Mouse (Mus musculus) E14TG2a.4 (cell line): ENCODE data around the gene Napepld.
"Not testable (repeated sequence)": the region's sequence is repeated elsewhere in the genome, so short reads cannot be mapped to it uniquely, and the experiment has no call there.

Source experiments
- H3K27me3 ChIP-seq: 2 replicates; pipeline ENCODE4 v1.6.1; 2014; ENCODE audit warnings: low read length, control low read depth; ENCODE audit not compliant: insufficient read depth
- H3K36me3 ChIP-seq: 2 replicates; pipeline ENCODE4 v1.6.1; 2014; ENCODE audit warnings: low read length, control low read depth; ENCODE audit not compliant: insufficient read depth
- H3K4me1 ChIP-seq: replicated peaks from 2 replicates; pipeline ENCODE4 v1.6.1; 2014; ENCODE audit warnings: low read depth, low read length, control low read depth
- H3K4me3 ChIP-seq: replicated peaks from 2 replicates; pipeline ENCODE4 v1.5.1; 2014; ENCODE audit warnings: mild to moderate bottlenecking, low read length
- H3K9me3 ChIP-seq: 2 replicates; pipeline ENCODE4 v1.6.1; 2014; ENCODE audit warnings: low read length, control low read depth
- CTCF ChIP-seq: conservative IDR thresholded peaks from 2 replicates; pipeline ENCODE4 v1.5.1; 2014; ENCODE audit warnings: low read length
- NANOG ChIP-seq: IDR thresholded peaks from 2 replicates; pipeline ENCODE4 v1.6.1; 2014; ENCODE audit warnings: borderline replicate concordance, low read length, mixed read lengths
- POU5F1 ChIP-seq: IDR thresholded peaks from 2 replicates; pipeline ENCODE4 v1.6.1; 2014; ENCODE audit warnings: low read length, borderline replicate concordance

The Napepld gene

DNA sequence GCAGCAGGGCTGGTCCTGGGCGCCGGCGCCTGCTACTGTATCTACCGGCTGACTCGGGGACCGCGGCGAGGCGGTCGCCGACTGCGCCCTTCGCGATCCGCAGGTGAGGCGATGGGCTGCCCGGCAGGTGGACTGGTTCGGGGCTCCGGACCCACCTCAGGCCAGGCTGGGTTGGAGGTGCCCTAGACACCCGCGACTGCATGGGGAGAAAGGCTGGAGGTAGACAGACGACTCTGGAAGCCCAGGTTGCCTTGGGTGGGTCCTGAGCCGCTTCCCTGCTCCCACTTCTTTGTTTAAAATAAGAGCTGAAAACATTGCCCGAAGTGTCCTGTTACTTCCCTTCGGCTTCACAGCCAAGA, 55.1 kb downstream of the Napepld start:
- Histone ChIP-seq H3K9me3 (no peaks in the 10 kb centered on the region), H3K36me3 (peaks cover 38% of the 10 kb centered on the region), H3K4me1 (peaks cover 40% of the 10 kb centered on the region), H3K27me3 (peaks cover 9% of the 10 kb centered on the region), H3K4me3 (peak overlapping the region; percentile 95)
- TF ChIP-seq CTCF (no peak), NANOG (no peak), POU5F1 (no peak)

DNA sequence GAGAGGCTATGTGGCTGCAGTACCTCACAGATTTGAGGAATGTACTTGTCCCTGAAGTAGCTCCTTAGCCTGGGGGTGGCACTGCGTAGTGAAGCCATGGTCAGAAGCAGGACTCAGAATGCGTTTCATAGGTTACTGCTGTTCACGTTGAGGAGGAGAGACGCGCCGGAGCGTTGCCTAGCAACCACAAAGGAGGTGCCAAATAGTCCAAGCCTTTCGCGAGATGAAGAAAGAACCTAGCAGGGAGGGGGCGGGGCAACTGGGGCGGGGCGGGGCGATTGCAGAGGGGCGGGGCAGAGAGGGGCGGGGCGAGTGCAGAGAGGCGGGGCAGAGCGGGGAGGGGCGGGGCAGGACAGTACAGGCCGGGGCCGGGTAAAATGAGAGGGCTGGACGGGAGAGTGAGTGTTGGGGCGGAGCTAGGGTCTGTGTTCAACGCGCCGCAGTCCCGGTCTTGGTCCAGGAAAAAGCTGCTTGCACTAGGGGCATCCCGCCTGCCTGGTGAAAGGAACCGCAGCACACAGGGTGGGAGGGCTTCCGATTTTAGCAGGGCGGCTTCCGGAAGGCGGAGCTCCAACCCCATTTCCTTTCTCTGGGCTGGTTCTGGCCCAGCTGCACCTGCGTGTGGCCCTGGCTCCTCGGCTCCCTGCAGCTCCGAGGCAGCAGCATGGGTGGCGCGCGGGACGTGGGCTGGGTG, 55.6 kb downstream of the Napepld start, which contains the start of the genes Fbxl13 and Armc10:
TSS of gene Fbxl13 (minus strand) at position 196 of the 694 bp plus-strand sequence.
TSS of gene Armc10 (plus strand) at position 375 of the 694 bp plus-strand sequence.
- no peak for TF ChIP-seq NANOG
- Histone ChIP-seq H3K4me1 (peaks cover 34% of the 10 kb centered on the region), H3K4me3 (peak within 1 kb of the TSS; percentile 95), H3K36me3 (peaks cover 32% of the 10 kb centered on the region), H3K9me3 (no peaks in the 10 kb centered on the region), H3K27me3 (peaks cover 9% of the 10 kb centered on the region)

DNA sequence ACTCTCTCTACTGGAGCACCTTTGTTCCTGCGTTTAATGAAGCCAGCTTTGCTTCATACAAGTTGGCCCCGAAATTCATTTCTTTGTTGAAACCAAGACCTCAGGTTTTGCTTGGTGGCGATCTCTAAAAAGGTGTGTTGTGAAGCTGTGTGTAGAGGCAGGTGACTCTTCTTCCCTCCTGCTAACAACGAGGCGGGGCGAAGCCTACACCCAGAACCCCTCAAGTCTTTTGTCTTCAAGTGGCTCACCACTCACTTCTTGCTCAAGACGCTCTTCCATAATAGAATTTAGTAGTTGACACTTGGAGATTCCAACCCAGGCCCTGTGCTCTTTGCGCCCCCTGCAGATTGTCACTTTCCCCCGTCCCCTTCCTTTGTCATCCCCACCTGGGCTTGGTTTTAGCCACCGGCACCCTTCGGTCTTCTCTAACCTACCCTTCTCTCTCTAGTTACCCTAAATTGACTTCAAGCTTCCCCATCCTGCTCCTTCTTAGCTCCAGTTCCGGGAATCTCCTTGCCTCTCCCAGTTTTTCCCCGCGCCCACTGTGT, 56.2 kb downstream of the Napepld start:
- Histone ChIP-seq H3K9me3 (no peaks in the 10 kb centered on the region), H3K4me1 (peaks cover 31% of the 10 kb centered on the region), H3K36me3 (peaks cover 26% of the 10 kb centered on the region), H3K4me3 (peak overlapping the region; percentile 82), H3K27me3 (peaks cover 9% of the 10 kb centered on the region)
- TF ChIP-seq NANOG (no peak), POU5F1 (no peak), CTCF (no peak; the same call in 1 of the 2 replicates)

DNA sequence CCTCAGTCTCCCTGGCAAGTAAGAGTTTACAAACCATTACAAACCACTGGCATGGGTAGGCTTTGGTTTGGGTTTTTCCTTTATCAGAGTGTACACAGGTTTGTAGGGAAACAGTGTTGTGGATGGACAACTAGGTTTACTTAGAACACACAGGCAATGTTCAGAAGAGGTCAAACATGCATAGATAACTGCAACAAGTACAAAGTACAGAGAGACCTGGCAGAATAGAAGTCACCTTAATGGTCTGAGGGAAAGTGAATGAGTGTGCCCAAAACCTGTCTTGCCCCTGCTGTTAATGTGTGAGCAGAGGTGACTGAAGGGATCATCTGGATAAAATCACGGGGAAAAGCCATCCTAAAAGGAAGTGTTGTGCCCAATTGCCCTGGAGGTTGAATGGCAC, 57.6 kb downstream of the Napepld start:
- TF ChIP-seq POU5F1 (no peak), CTCF (no peak), NANOG (no peak)
- peaks cover 9% of the 10 kb centered on the region for H3K27me3 ChIP-seq
- peaks cover 2% of the 10 kb centered on the region for H3K9me3 ChIP-seq
- peaks cover 12% of the 10 kb centered on the region for H3K36me3 ChIP-seq
- H3K4me1 ChIP-seq, result peaks cover 26% of the 10 kb centered on the region
- no peak overlapping the region for H3K4me3 ChIP-seq

DNA sequence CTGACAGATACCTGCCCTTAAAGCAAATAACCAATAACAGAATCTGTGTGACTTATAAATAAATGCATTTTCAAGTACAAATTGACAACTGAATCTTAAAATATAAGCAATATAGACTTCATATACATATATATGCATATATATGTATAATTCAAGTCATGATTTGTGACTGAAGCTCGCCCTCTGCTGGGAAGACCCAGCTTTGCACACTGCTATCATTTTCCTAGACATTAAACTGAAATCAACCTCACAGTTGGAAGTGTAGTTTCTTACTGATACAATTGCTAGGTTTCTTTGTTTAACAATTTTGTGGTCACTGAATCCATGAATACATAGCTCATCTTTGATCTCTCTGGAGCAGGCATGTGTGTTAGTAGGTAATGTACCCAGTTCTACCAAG, 60.2 kb downstream of the Napepld start:
- Histone ChIP-seq H3K27me3 (peaks cover 9% of the 10 kb centered on the region), H3K9me3 (peaks cover 27% of the 10 kb centered on the region), H3K36me3 (no peaks in the 10 kb centered on the region), H3K4me3 (no peak overlapping the region), H3K4me1 (peaks cover 14% of the 10 kb centered on the region)
- TF ChIP-seq CTCF (peak; percentile 65), POU5F1 (no peak), NANOG (no peak)

DNA sequence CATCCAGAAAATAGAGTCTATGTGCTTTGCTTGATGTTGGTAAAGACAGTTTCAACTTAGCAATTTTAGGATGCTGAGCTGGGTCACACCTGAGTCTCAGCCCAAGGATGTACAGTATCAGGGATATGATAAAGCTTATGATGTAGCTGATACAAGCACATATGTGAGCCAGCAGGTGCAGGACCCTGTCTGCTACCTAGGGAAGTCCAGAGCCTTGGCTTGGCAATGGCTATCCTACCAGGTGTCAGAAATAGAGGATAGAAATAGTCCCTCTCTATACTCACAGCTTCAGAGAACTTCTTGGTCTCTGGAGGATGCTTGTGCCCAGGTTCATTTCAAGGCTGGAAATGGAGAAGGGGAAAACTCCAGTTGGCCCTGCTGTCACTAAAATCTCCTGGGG, 75.3 kb downstream of the Napepld start:
- H3K4me3 ChIP-seq, result no peak overlapping the region
- no peaks in the 10 kb centered on the region for H3K36me3 ChIP-seq
- TF ChIP-seq POU5F1 (no peak), NANOG (no peak), CTCF (no peak)
- no peaks in the 10 kb centered on the region for H3K4me1 ChIP-seq
- no peaks in the 10 kb centered on the region for H3K27me3 ChIP-seq
- peaks cover 8% of the 10 kb centered on the region for H3K9me3 ChIP-seq

DNA sequence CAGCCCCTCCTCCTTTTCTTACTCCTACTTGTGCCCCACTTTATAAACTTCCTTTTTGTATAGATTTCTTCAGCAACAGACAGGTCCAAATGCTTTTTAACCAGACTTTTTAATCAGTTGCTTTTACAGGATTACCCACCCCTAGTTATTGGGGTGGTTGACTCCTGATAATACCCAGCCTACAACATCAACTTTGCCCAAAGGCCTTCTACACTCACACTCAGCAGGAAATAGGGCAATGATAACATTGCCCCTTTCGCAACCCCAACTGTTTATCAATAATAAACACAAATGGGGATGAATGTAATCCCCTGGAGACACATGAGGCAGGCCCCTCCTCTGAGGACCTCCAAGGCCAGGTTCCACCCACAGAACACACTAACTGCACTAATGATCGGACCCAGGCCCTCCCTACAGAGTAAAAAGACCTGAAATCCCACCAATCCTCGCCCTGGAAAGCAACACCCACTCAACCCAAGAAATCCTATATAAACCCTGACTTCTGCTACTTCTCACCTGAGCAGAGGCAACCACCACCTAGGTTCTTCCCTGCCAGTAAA, 84.7 kb downstream of the Napepld start:
- TF ChIP-seq NANOG, result no peak
- TF ChIP-seq CTCF, result no peak
- no peak for TF ChIP-seq POU5F1
- Histone ChIP-seq H3K27me3 (no peaks in the 10 kb centered on the region), H3K9me3 (no peaks in the 10 kb centered on the region), H3K36me3 (no peaks in the 10 kb centered on the region), H3K4me1 (no peaks in the 10 kb centered on the region), H3K4me3 (no peak overlapping the region)

DNA sequence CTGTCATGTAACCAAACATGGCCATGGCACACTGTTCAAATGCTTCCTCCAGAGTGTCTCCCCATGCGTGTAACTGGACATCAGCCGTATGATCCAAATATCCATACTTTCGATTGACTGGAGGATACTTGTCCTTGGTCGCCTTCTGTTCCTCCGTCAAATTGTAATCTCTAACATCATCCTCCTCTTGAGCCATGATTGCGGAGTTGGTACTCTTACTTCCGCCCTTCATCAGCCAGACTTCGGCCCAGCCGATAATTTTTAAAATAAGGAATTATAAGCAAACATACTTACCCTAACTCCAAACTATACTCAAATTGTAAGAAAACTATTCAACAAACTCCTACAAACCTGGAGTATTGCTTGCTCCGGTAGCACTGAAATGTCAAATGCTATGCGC, 86.9 kb downstream of the Napepld start:
- H3K4me1 ChIP-seq, H3K4me3 ChIP-seq, H3K9me3 ChIP-seq, H3K27me3 ChIP-seq, H3K36me3 ChIP-seq: not testable (repeated sequence)
